Mouse (Mus musculus): ENCODE measurements around the gene Fam126b. TPM values are rescaled to one million over a fixed set of nuclear protein-coding genes. Genes with fewer than 3 reads are reported as not detected.
A peak's percentile ranks its signal among the peaks of the same experiment; 100 is the strongest.

The Fam126b gene
- polyA plus RNA-seq, 1 experiment from 2014 or later: 8.4 TPM

- Histone ChIP-seq H3K9me3 (ENCODE audit: control insufficient read depth, low read length) (no peaks in the 10 kb centered on the region), H3K36me3 (ENCODE audit: control insufficient read depth, insufficient read depth, low read length) (peaks cover 69% of the 10 kb centered on the region), H3K4me3 (ENCODE audit: low read depth, low read length) (no peak overlapping the region), H3K9ac (ENCODE audit: low read depth, low read length) (no peak overlapping the region), H3K4me2 (ENCODE audit: low read depth, low read length) (no peak overlapping the region), H3K27ac (replicated peaks; ENCODE audit: low read depth, low read length) (no peak overlapping the region), H3K27me3 (replicated peaks; ENCODE audit: control insufficient read depth, insufficient read depth, low read length) (no peaks in the 10 kb centered on the region), H3K4me1 (ENCODE audit: control insufficient read depth, insufficient read depth, low read length) (no peaks in the 10 kb centered on the region)
- DNase-seq (ENCODE audit: low spot score): no peak
- 90% methylated on average over 4 of the region's 4 CpGs for WGBS
- no peak for ATAC-seq (ENCODE audit: low read depth)
Observed at GRCm38 (mm10) chr1:58497678-58498077, 88.4 kb downstream of the Fam126b start.

- Histone ChIP-seq H3K9me3 (ENCODE audit: control insufficient read depth, low read length) (no peaks in the 10 kb centered on the region), H3K27ac (replicated peaks; ENCODE audit: low read depth, low read length) (no peak overlapping the region), H3K4me2 (ENCODE audit: low read depth, low read length) (no peak overlapping the region), H3K27me3 (replicated peaks; ENCODE audit: control insufficient read depth, insufficient read depth, low read length) (no peaks in the 10 kb centered on the region), H3K4me3 (ENCODE audit: low read depth, low read length) (no peak overlapping the region), H3K4me1 (ENCODE audit: control insufficient read depth, insufficient read depth, low read length) (no peaks in the 10 kb centered on the region), H3K36me3 (ENCODE audit: control insufficient read depth, insufficient read depth, low read length) (peaks cover 89% of the 10 kb centered on the region), H3K9ac (ENCODE audit: low read depth, low read length) (no peak overlapping the region)
- whole genome bisulfite sequencing: 89% methylated on average over 6 of the region's 6 CpGs
- peak; percentile 57; the same call in 1 of the 2 replicates for ATAC-seq (ENCODE audit: low read depth)
- DNase-seq (ENCODE audit: low spot score): peak; percentile 3
Observed at GRCm38 (mm10) chr1:58495603-58496002, 90.5 kb downstream of the Fam126b start.

- H3K4me1 ChIP-seq (ENCODE audit: control insufficient read depth, insufficient read depth, low read length): no peaks in the 10 kb centered on the region
- H3K4me2 ChIP-seq (ENCODE audit: low read depth, low read length): no peak overlapping the region
- WGBS: 94% methylated on average over 4 of the region's 4 CpGs
- ATAC-seq (ENCODE audit: low read depth): no peak
- no peak overlapping the region for H3K4me3 ChIP-seq (ENCODE audit: low read depth, low read length)
- no peaks in the 10 kb centered on the region for H3K27me3 ChIP-seq (replicated peaks; ENCODE audit: control insufficient read depth, insufficient read depth, low read length)
- DNase-seq (ENCODE audit: low spot score): no peak
- peaks cover 64% of the 10 kb centered on the region for H3K36me3 ChIP-seq (ENCODE audit: control insufficient read depth, insufficient read depth, low read length)
- H3K9me3 ChIP-seq (ENCODE audit: control insufficient read depth, low read length): no peaks in the 10 kb centered on the region
- no peak overlapping the region for H3K27ac ChIP-seq (replicated peaks; ENCODE audit: low read depth, low read length)
- H3K9ac ChIP-seq (ENCODE audit: low read depth, low read length): no peak overlapping the region
Observed at GRCm38 (mm10) chr1:58482647-58483046, 103.5 kb downstream of the Fam126b start.

GRCm38 (mm10) chr1:58475662-58476061 is 110.5 kb downstream of the Fam126b start:
- Histone ChIP-seq H3K9me3 (ENCODE audit: control insufficient read depth, low read length) (no peaks in the 10 kb centered on the region), H3K4me2 (ENCODE audit: low read depth, low read length) (no peak overlapping the region), H3K4me1 (ENCODE audit: control insufficient read depth, insufficient read depth, low read length) (no peaks in the 10 kb centered on the region), H3K9ac (ENCODE audit: low read depth, low read length) (no peak overlapping the region), H3K27me3 (replicated peaks; ENCODE audit: control insufficient read depth, insufficient read depth, low read length) (no peaks in the 10 kb centered on the region), H3K27ac (replicated peaks; ENCODE audit: low read depth, low read length) (no peak overlapping the region), H3K4me3 (ENCODE audit: low read depth, low read length) (no peak overlapping the region), H3K36me3 (ENCODE audit: control insufficient read depth, insufficient read depth, low read length) (peaks cover 89% of the 10 kb centered on the region)
- DNase-seq (ENCODE audit: low spot score): no peak
- ATAC-seq (ENCODE audit: low read depth): no peak
- WGBS: 94% methylated on average over 8 of the region's 8 CpGs

Other genes with a start within 250 kb of the Fam126b start
- 347 and 401 TPM in 2 replicates for gene Bzw1, start 193.4 kb downstream of the Fam126b start, polyA plus RNA-seq (2014; fragmentation: Nextera tagmentation; extraction: Ambion mirVana)
- 157 and 196 TPM in 2 replicates for gene Clk1, start 162.3 kb downstream of the Fam126b start, polyA plus RNA-seq (2014; fragmentation: Nextera tagmentation; extraction: Ambion mirVana)
- gene Nif3l1, start 141.2 kb downstream of the Fam126b start, polyA plus RNA-seq (2014; fragmentation: Nextera tagmentation; extraction: Ambion mirVana): 36.1 and 37.3 TPM in 2 replicates
- 44.9 and 50.7 TPM in 2 replicates for gene Ppil3, start 140.8 kb downstream of the Fam126b start, polyA plus RNA-seq (2014; fragmentation: Nextera tagmentation; extraction: Ambion mirVana)
- gene Orc2, start 81.2 kb downstream of the Fam126b start, polyA plus RNA-seq (2014; fragmentation: Nextera tagmentation; extraction: Ambion mirVana): 31.6 and 32.5 TPM in 2 replicates
- 160 and 176 TPM in 2 replicates for gene Ndufb3, start 61 bp upstream of the Fam126b start, polyA plus RNA-seq (2014; fragmentation: Nextera tagmentation; extraction: Ambion mirVana)
- 0.13 and 0.22 TPM in 2 replicates for gene Als2cr12, start 109.7 kb upstream of the Fam126b start, polyA plus RNA-seq (2014; fragmentation: Nextera tagmentation; extraction: Ambion mirVana)
- gene Cflar, start 125.2 kb upstream of the Fam126b start, polyA plus RNA-seq (2014; fragmentation: Nextera tagmentation; extraction: Ambion mirVana): 32.4 and 33.9 TPM in 2 replicates
- gene Casp8, start 209.1 kb upstream of the Fam126b start, polyA plus RNA-seq (2014; fragmentation: Nextera tagmentation; extraction: Ambion mirVana): 23.3 and 24.2 TPM in 2 replicates